Mouse (Mus musculus): Measurements from ENCODE around the gene Olfr649. TPM values are rescaled to one million over a fixed set of nuclear protein-coding genes. Genes with fewer than 3 reads are reported as not detected.
A peak's percentile ranks its signal among the peaks of the same experiment; 100 is the strongest.

The Olfr649 gene
- not detected in 2 replicates for polyA plus RNA-seq (2016; fragmentation: Nextera tagmentation; extraction: Ambion mirVana)

DNA sequence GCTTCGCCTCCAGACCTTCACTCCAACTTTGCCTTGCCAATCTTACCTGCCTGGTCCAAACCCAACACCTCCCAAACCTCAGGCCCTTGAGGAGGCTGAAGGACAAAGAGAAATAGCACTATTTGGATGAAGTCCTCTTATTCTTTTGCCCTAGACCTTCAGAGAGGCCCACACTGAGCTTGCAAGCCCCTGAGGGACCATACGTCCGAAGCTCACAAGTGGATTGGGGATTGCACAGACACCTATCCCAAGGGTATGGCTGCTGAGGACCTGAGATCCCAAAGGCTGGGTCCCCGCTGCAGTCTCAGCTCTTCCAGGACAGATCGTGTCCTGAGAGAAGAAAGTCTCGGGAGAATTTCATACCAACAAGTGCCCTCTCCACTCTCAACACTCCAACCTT, at the start of gene Olfr649:
Gene Olfr649, minus strand, starts transcription at position 101 of the 400 bp plus-strand sequence.
- no peak within 1 kb of the TSS for H3K27ac ChIP-seq (ENCODE audit: poor library complexity, severe bottlenecking)
- no peak within 1 kb of the TSS for H3K4me3 ChIP-seq
- no peak within 1 kb of the TSS for H3K9ac ChIP-seq
- H3K36me3 ChIP-seq, result no peaks in the 10 kb centered on the region
- WGBS, result 72% methylated on average over 6 of the region's 6 CpGs
- H3K4me1 ChIP-seq (replicated peaks), result no peaks in the 10 kb centered on the region
- no peak within 1 kb of the TSS for H3K4me2 ChIP-seq
- no peaks in the 10 kb centered on the region for H3K27me3 ChIP-seq (replicated peaks)
- no peak for ATAC-seq (ENCODE audit: insufficient number of reproducible peaks, low FRiP score)
- no peaks in the 10 kb centered on the region for H3K9me3 ChIP-seq (replicated peaks)

DNA sequence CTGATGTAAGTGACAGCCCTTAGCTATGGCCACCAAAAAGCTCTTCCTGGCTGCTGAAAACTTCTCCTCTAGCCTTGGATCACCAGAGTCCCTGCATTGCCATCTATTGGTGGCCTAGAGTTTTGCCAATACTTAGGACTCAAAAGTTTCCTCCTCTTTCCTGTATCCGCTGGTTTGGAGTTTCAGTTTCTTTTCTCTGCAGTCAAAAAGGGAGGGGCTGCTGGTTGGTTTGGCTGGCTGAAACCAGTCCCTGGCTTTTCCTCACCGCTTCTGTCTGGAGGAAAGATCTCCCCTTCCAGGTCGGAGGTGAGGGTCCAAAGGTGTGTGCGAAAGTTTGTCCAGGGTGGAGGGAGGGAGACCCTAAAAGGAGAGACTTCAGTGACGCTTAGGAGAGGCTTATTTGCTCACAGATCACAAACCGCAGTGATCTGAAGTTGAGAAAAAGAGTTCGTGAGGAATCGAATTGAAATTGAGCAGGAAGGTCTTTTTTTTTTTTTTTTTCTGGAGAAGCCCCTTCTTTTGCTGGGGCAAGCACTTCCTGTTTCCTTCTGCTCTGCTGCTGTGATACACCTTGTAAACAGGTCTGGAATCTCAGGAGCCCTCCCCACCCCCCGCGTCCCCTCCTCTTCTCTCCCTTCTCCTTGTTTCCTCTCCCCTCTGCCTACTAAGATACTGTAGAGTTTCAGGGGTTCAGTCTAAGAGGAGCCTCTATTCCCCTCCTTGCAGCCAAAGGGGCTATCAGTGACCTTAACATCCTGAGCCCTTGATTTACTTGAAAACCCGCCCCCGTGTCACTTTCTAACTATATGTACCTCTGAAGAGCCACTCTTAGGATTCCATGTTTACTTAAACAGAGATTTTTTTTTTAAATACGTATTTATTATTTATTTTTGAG, 48.7 kb upstream of the Olfr649 start, which contains the start of gene Trim34a:
Gene Trim34a, plus strand, starts transcription at position 171 of the 895 bp plus-strand sequence.
- Histone ChIP-seq H3K27me3 (replicated peaks) (no peaks in the 10 kb centered on the region), H3K36me3 (no peaks in the 10 kb centered on the region), H3K4me1 (replicated peaks) (no peaks in the 10 kb centered on the region), H3K27ac (ENCODE audit: poor library complexity, severe bottlenecking) (no peak within 1 kb of the TSS), H3K9me3 (replicated peaks) (no peaks in the 10 kb centered on the region), H3K9ac (peak within 1 kb of the TSS; percentile 80), H3K4me2 (peak within 1 kb of the TSS; percentile 80), H3K4me3 (peak within 1 kb of the TSS; percentile 69)
- 5% methylated on average over 13 of the region's 13 CpGs for WGBS
- peak; percentile 84 for ATAC-seq (ENCODE audit: insufficient number of reproducible peaks, low FRiP score)

DNA sequence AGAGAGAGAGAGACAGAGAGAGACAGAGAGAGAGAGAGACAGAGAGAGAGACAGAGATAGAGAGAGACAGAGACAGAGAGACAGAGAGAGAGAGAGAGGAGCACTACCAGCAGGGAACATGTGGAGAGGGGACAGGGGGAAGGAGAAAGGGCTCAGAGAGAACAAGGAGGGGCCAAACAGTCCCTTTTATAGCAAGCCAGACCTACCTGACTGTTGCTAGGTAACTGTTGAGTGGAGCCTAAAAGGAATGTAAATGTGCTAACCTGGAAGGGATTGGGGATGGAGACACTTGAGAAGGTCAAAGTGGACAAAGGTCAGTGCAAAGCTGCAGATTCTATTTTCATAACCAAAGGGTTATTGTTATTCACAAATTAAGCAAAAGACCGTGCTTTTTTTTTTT, 47.8 kb upstream of the Olfr649 start:
- 50% methylated on average over 1 of the region's 1 CpGs for WGBS
- Histone ChIP-seq H3K4me3 (no peak overlapping the region), H3K9ac (no peak overlapping the region), H3K27me3 (replicated peaks) (no peaks in the 10 kb centered on the region), H3K36me3 (no peaks in the 10 kb centered on the region), H3K27ac (ENCODE audit: poor library complexity, severe bottlenecking) (no peak overlapping the region), H3K4me1 (replicated peaks) (no peaks in the 10 kb centered on the region), H3K9me3 (replicated peaks) (no peaks in the 10 kb centered on the region), H3K4me2 (no peak overlapping the region)
- ATAC-seq (ENCODE audit: insufficient number of reproducible peaks, low FRiP score), result no peak

DNA sequence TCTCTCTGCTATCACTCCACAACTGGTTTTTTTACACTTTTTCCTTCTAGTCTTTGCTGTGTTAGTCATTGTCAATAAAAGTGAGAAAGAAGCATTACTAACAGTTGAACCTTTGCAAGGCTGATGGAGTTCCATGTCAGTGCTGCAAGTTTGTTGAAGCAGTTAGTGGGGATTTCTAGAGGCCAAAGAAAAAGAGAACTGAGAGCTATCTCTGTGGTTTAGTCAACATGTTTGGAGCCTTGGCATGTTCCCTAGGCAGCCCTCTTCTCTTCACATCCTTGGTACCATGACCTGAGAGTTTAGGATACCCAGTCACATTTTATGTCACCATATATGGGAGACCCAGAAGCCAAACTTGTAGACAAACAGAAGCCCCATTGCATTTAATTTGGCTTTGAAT, 45.1 kb upstream of the Olfr649 start:
- Histone ChIP-seq H3K4me3 (no peak overlapping the region), H3K36me3 (no peaks in the 10 kb centered on the region), H3K9ac (no peak overlapping the region), H3K9me3 (replicated peaks) (no peaks in the 10 kb centered on the region), H3K4me1 (replicated peaks) (no peaks in the 10 kb centered on the region), H3K27me3 (replicated peaks) (no peaks in the 10 kb centered on the region), H3K4me2 (no peak overlapping the region), H3K27ac (ENCODE audit: poor library complexity, severe bottlenecking) (no peak overlapping the region)
- ATAC-seq (ENCODE audit: insufficient number of reproducible peaks, low FRiP score), result no peak

DNA sequence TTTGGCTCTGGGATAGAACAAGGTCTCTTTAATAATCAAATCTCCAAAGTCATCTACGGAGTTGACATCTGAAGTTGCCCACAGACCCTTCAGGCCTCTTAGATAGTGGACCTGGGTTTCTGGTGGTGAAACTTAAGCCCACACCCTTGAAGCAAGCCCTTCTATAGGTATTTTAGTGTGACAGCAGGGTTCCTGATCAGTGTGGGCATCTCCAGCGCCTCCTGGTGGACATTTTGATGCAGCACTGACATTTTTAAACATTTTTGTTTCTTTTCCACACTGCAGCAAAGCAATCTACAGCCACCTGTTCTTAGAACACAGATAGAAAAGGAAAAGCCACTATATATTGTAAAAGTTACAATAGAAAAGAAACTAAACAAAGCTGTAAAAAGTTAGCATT, 35.4 kb upstream of the Olfr649 start:
- Histone ChIP-seq H3K27me3 (replicated peaks) (no peaks in the 10 kb centered on the region), H3K9ac (no peak overlapping the region), H3K27ac (ENCODE audit: poor library complexity, severe bottlenecking) (no peak overlapping the region), H3K36me3 (peaks cover 20% of the 10 kb centered on the region), H3K4me2 (no peak overlapping the region), H3K4me1 (replicated peaks) (no peaks in the 10 kb centered on the region), H3K9me3 (replicated peaks) (no peaks in the 10 kb centered on the region), H3K4me3 (no peak overlapping the region)
- ATAC-seq (ENCODE audit: insufficient number of reproducible peaks, low FRiP score), result no peak
- WGBS, result 29% methylated on average over 2 of the region's 2 CpGs

DNA sequence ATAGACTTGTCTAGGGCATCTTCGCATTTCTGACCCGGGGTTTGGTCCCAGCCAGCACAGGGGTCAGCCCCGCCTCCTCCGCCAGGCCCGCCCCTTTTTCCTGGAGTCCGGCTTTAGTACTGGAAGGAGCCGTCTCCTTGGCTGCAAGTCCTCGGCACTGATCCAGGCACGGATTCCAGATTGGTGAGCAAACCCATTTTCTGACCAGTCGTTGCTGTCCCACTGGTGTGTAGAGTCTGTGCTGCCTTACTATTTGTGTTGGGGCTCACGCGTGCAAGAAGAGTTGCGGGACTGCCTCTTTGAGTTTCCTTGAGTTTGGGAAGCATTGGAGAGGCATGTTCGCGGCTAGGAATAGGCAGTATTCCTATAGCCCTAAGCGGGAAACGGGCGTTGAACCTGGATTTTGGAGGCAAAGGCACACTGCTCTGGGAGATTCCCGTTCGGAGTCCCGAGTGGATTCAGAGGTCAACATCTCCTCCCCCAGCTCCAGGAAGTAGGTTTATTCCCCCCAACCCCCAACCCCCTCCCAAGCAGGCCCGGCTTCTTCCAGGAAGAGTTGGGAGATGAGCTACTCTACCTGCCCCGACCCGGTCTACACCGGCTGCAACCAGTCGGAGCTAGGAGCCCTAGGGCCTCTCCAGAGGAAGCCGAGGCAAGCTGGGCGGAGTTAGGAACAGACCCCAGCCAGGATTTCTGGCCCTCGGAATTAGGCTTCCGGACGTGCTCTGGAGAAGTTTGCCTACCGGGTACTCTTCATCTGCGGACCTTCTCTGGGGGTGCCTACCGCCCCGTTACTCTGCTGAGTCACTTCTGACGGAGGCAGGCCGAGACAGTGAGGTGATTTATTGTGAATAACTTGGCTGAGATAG, 23.1 kb upstream of the Olfr649 start, which contains the start of gene Trim6:
Gene Trim6, plus strand, starts transcription at position 93 of the 869 bp plus-strand sequence.
- ATAC-seq (ENCODE audit: insufficient number of reproducible peaks, low FRiP score), result peak; percentile 90
- no peaks in the 10 kb centered on the region for H3K36me3 ChIP-seq
- H3K9me3 ChIP-seq (replicated peaks), result no peaks in the 10 kb centered on the region
- WGBS, result under 1% methylated on average over 37 of the region's 37 CpGs
- H3K4me2 ChIP-seq, result peak within 1 kb of the TSS; percentile 87
- H3K27ac ChIP-seq (ENCODE audit: poor library complexity, severe bottlenecking), result peak within 1 kb of the TSS; percentile 85
- peak within 1 kb of the TSS; percentile 78 for H3K9ac ChIP-seq
- H3K27me3 ChIP-seq (replicated peaks), result no peaks in the 10 kb centered on the region
- H3K4me3 ChIP-seq, result peak within 1 kb of the TSS; percentile 58
- H3K4me1 ChIP-seq (replicated peaks), result peaks cover 5% of the 10 kb centered on the region; the same call in 1 of the 2 replicates

DNA sequence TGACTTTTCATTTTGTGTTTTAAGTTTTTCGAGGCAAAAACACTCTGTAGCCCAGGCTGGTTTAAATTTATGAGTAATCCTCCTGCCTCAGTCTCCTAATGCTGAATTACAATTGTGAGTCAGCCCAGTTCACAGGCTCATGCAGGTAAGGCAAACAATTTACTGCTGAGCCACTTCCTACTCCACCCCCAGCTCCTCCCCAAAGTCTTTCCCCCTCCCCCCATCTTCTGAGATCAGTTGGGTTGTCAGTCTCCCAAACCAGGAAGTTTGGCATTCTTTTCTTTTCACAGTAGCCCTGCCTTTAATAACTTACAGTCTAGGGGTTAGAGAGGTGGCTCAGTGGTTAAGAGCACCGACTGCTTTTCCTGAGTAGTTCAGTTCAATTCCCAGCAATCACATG, 22.1 kb upstream of the Olfr649 start:
- H3K9ac ChIP-seq, result no peak overlapping the region
- no peaks in the 10 kb centered on the region for H3K36me3 ChIP-seq
- peaks cover 5% of the 10 kb centered on the region; the same call in 1 of the 2 replicates for H3K4me1 ChIP-seq (replicated peaks)
- no peak overlapping the region for H3K4me2 ChIP-seq
- H3K27me3 ChIP-seq (replicated peaks), result no peaks in the 10 kb centered on the region
- WGBS, result 60% methylated on average over 2 of the region's 2 CpGs
- no peak overlapping the region for H3K27ac ChIP-seq (ENCODE audit: poor library complexity, severe bottlenecking)
- no peak overlapping the region for H3K4me3 ChIP-seq
- no peaks in the 10 kb centered on the region for H3K9me3 ChIP-seq (replicated peaks)
- ATAC-seq (ENCODE audit: insufficient number of reproducible peaks, low FRiP score), result no peak

DNA sequence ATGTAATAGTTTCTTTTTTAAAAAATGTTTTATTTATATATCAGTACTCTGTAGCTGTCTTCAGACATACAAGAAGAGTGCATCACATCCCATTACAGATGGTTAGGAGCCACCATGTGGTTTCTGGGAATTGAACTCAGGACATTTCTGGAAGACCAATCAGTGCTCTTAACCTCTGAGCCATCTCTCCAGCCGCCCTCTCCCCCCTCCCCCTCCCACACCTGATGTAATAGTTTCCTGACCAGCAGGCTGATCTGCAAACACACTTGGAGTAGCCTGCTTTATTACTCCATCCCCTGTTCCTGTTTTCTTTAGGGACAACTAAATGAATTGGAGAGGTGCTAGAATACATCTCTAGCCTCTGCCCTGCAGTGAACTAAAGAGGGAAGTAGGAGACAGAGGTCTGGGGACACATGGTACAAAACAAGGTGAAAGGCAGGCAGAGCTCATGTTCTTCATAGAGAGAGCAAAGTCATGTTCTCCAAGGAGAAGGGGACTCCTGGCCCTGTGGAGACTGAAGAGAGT, 20.3 kb upstream of the Olfr649 start:
- Histone ChIP-seq H3K27ac (ENCODE audit: poor library complexity, severe bottlenecking) (no peak overlapping the region), H3K27me3 (replicated peaks) (no peaks in the 10 kb centered on the region), H3K4me2 (no peak overlapping the region), H3K9me3 (replicated peaks) (no peaks in the 10 kb centered on the region), H3K4me3 (no peak overlapping the region), H3K36me3 (no peaks in the 10 kb centered on the region), H3K9ac (no peak overlapping the region), H3K4me1 (replicated peaks) (peaks cover 5% of the 10 kb centered on the region; the same call in 1 of the 2 replicates)
- ATAC-seq (ENCODE audit: insufficient number of reproducible peaks, low FRiP score), result no peak
- WGBS, result 38% methylated on average over 1 of the region's 1 CpGs

DNA sequence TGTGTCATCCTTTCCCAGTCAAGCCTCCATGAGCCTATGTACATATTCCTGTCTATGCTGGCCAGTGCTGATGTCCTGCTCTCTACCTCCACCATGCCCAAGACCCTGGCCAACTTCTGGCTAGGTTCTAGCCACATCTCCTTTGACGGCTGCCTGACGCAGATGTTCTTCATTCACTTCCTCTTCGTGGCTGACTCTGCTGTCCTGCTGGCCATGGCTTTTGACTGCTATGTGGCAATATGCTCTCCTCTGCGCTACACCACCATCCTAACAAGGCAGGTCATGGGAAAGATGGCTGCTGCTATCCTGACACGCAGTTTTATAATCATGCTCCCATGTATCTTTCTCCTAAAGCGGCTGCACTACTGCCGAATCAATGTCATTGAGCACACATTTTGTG, 10.4 kb upstream of the Olfr649 start:
- 87% methylated on average over 7 of the region's 7 CpGs for WGBS
- no peaks in the 10 kb centered on the region for H3K4me1 ChIP-seq (replicated peaks)
- H3K9me3 ChIP-seq (replicated peaks), result no peaks in the 10 kb centered on the region
- no peak for ATAC-seq (ENCODE audit: insufficient number of reproducible peaks, low FRiP score)
- no peak overlapping the region for H3K4me3 ChIP-seq
- no peaks in the 10 kb centered on the region for H3K36me3 ChIP-seq
- H3K27ac ChIP-seq (ENCODE audit: poor library complexity, severe bottlenecking), result no peak overlapping the region
- no peak overlapping the region for H3K9ac ChIP-seq
- H3K4me2 ChIP-seq, result no peak overlapping the region
- H3K27me3 ChIP-seq (replicated peaks), result no peaks in the 10 kb centered on the region

DNA sequence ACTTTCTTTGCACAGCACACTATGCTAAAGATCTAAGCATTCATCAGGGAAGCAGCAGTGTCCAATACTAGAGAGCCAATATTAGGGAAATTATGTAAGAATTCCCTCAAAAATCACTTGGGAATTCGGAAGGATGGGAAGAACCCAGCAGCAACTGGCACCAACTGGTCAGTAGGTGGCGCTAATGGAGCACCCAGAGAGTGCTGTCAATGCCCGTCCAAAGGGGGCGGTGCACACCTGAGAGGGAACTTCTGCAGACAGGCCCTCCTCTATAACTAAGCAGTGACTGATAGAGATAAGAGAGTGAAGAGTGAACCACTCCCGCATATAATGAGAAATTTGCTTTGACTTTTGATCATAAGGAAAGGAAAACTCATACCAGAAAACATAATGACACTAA, 4.0 kb upstream of the Olfr649 start:
- no peaks in the 10 kb centered on the region for H3K4me1 ChIP-seq (replicated peaks)
- no peak overlapping the region for H3K27ac ChIP-seq (ENCODE audit: poor library complexity, severe bottlenecking)
- WGBS, result 4% methylated on average over 5 of the region's 5 CpGs
- H3K27me3 ChIP-seq (replicated peaks), result no peaks in the 10 kb centered on the region
- H3K9me3 ChIP-seq (replicated peaks), result no peaks in the 10 kb centered on the region
- H3K4me3 ChIP-seq, result no peak overlapping the region
- no peak overlapping the region for H3K9ac ChIP-seq
- H3K4me2 ChIP-seq, result no peak overlapping the region
- peak; percentile 55; the same call in 1 of the 2 replicates for ATAC-seq (ENCODE audit: insufficient number of reproducible peaks, low FRiP score)
- H3K36me3 ChIP-seq, result no peaks in the 10 kb centered on the region

DNA sequence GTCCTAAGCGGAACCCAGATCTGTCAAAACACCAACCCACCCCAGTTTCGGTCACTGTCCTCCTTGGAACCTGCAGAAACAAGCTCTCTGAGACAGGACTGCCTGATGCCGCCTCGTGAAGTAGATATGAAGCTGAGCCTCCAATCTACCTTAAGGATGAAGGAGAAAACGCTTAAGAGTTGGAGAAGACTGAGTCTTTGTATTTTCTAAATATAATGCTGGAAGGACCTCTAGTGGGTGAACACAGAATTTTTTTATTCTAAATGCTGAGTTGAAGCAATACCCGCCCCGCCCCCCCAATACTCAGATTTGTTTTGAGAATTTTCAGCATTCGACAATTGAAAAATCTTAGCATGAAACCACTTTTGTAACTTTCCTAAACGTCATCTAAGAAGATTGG, 4.5 kb downstream of the Olfr649 start:
- Histone ChIP-seq H3K4me3 (no peak overlapping the region), H3K4me2 (no peak overlapping the region), H3K27me3 (replicated peaks) (no peaks in the 10 kb centered on the region), H3K27ac (ENCODE audit: poor library complexity, severe bottlenecking) (no peak overlapping the region), H3K9me3 (replicated peaks) (no peaks in the 10 kb centered on the region), H3K36me3 (no peaks in the 10 kb centered on the region), H3K9ac (no peak overlapping the region), H3K4me1 (replicated peaks) (no peaks in the 10 kb centered on the region)
- 54% methylated on average over 9 of the region's 9 CpGs for WGBS
- ATAC-seq (ENCODE audit: insufficient number of reproducible peaks, low FRiP score), result no peak

All from heart, embryonic 12.5 days (tissue).